Mouse (Mus musculus) testis, adult 2 months (tissue): ENCODE results near the gene Zfp654.

Experiments
- CTCF ChIP-seq: fragments of 200-500 bp; IDR thresholded peaks from 2 replicates; pipeline ENCODE4 v1.5.1; 2012; ENCODE audit warnings: low read depth, mild to moderate bottlenecking, inconsistent platforms, low read length, moderate library complexity; ENCODE audit not compliant: control insufficient read depth, insufficient read depth, insufficient replicate concordance
- POLR2A ChIP-seq: fragments of 200-500 bp; IDR thresholded peaks from 2 replicates; pipeline ENCODE4 v1.6.1; 2012; ENCODE audit warnings: low read depth, mild to moderate bottlenecking, inconsistent platforms, low read length, moderate library complexity; ENCODE audit not compliant: control insufficient read depth

GRCm38 (mm10) chr16:64856946-64857345 is 5.5 kb upstream of the Zfp654 start:
- TF ChIP-seq CTCF (no peak), POLR2A (no peak)
